Mouse (Mus musculus): ENCODE results near the gene Gm49321. TPM values are rescaled to one million over a fixed set of nuclear protein-coding genes. Genes with fewer than 3 reads are reported as not detected.

Gm49321 gene
- polyA plus RNA-seq, 1 experiment: not detected

- H3K79me3 ChIP-seq (ENCODE audit: low read depth): peaks cover 37% of the 10 kb centered on the region
- peak overlapping the region; percentile 12 for H3ac ChIP-seq (ENCODE audit: control insufficient read depth, insufficient read length, low read depth)
These were observed 30.3 kb upstream of the Gm49321 start for GRCm38 (mm10) chr12:73907079-73907672.

GRCm38 (mm10) chr12:73907673-73908150, 29.7 kb upstream of the Gm49321 start:
- H3K4me3 ChIP-seq (ENCODE audit: insufficient read depth, poor library complexity, severe bottlenecking): peak overlapping the region; percentile 78
- H3K27me3 ChIP-seq (ENCODE audit: control insufficient read depth, insufficient read depth, insufficient read length): no peaks in the 10 kb centered on the region
- H3K36me3 ChIP-seq (ENCODE audit: control insufficient read depth, insufficient read depth): no peaks in the 10 kb centered on the region
- peak overlapping the region; percentile 94 for H3ac ChIP-seq (ENCODE audit: control insufficient read depth, insufficient read length, low read depth)
- no peak for TF ChIP-seq MAX (IDR thresholded peaks at IDR 0.05)
- TF ChIP-seq MYOD1 (IDR thresholded peaks at IDR 0.05; ENCODE audit: control insufficient read depth, insufficient read length, low read depth): peak; percentile 2
- no peak for TF ChIP-seq CEBPB (IDR thresholded peaks at IDR 0.05; ENCODE audit: low read depth)
- peak; percentile 69 for TF ChIP-seq USF1 (IDR thresholded peaks at IDR 0.05; ENCODE audit: low read depth)
- TF ChIP-seq MYOG (IDR thresholded peaks at IDR 0.05; ENCODE audit: control insufficient read depth, extremely low read depth, insufficient read length): no peak
- peak; percentile 19 for TF ChIP-seq CTCF (IDR thresholded peaks at IDR 0.05; ENCODE audit: control insufficient read depth, insufficient read depth, insufficient read length)
- no peak for TF ChIP-seq FOSL1 (IDR thresholded peaks at IDR 0.05; ENCODE audit: insufficient read depth, low read length, poor library complexity, severe bottlenecking)
- peaks cover 45% of the 10 kb centered on the region for H3K79me2 ChIP-seq (ENCODE audit: control insufficient read depth, insufficient read depth)
- peaks cover 43% of the 10 kb centered on the region for H3K79me3 ChIP-seq (ENCODE audit: low read depth)

More at GRCm38 (mm10) chr12:73907079-73907672, 30.3 kb upstream of the Gm49321 start:
- Histone ChIP-seq H3K4me3 (ENCODE audit: insufficient read depth, poor library complexity, severe bottlenecking) (peak overlapping the region; percentile 2), H3K79me2 (ENCODE audit: control insufficient read depth, insufficient read depth) (peaks cover 39% of the 10 kb centered on the region), H3K27me3 (ENCODE audit: control insufficient read depth, insufficient read depth, insufficient read length) (no peaks in the 10 kb centered on the region), H3K36me3 (ENCODE audit: control insufficient read depth, insufficient read depth) (no peaks in the 10 kb centered on the region)
- no peak for TF ChIP-seq CEBPB (IDR thresholded peaks at IDR 0.05; ENCODE audit: low read depth)
- TF ChIP-seq USF1 (IDR thresholded peaks at IDR 0.05; ENCODE audit: low read depth): no peak
- no peak for TF ChIP-seq CTCF (IDR thresholded peaks at IDR 0.05; ENCODE audit: control insufficient read depth, insufficient read depth, insufficient read length)
- TF ChIP-seq MYOG (IDR thresholded peaks at IDR 0.05; ENCODE audit: control insufficient read depth, extremely low read depth, insufficient read length): no peak
- no peak for TF ChIP-seq MAX (IDR thresholded peaks at IDR 0.05)
- TF ChIP-seq FOSL1 (IDR thresholded peaks at IDR 0.05; ENCODE audit: insufficient read depth, low read length, poor library complexity, severe bottlenecking): no peak

GRCm38 (mm10) chr12:73908274-73909012, 29.0 kb upstream of the Gm49321 start:
- H3K27me3 ChIP-seq (ENCODE audit: control insufficient read depth, insufficient read depth, insufficient read length): no peaks in the 10 kb centered on the region
- peaks cover 50% of the 10 kb centered on the region for H3K79me3 ChIP-seq (ENCODE audit: low read depth)
- peak overlapping the region; percentile 78 for H3K4me3 ChIP-seq (ENCODE audit: insufficient read depth, poor library complexity, severe bottlenecking)
- H3K36me3 ChIP-seq (ENCODE audit: control insufficient read depth, insufficient read depth): no peaks in the 10 kb centered on the region
- H3K79me2 ChIP-seq (ENCODE audit: control insufficient read depth, insufficient read depth): peaks cover 52% of the 10 kb centered on the region
- peak overlapping the region; percentile 94 for H3ac ChIP-seq (ENCODE audit: control insufficient read depth, insufficient read length, low read depth)
- no peak for TF ChIP-seq CTCF (IDR thresholded peaks at IDR 0.05; ENCODE audit: control insufficient read depth, insufficient read depth, insufficient read length)
- TF ChIP-seq FOSL1 (IDR thresholded peaks at IDR 0.05; ENCODE audit: insufficient read depth, low read length, poor library complexity, severe bottlenecking): no peak
- TF ChIP-seq MYOG (IDR thresholded peaks at IDR 0.05; ENCODE audit: control insufficient read depth, extremely low read depth, insufficient read length): no peak
- TF ChIP-seq USF1 (IDR thresholded peaks at IDR 0.05; ENCODE audit: low read depth): no peak
- TF ChIP-seq MYOD1 (IDR thresholded peaks at IDR 0.05; ENCODE audit: control insufficient read depth, insufficient read length, low read depth): no peak
- TF ChIP-seq CEBPB (IDR thresholded peaks at IDR 0.05; ENCODE audit: low read depth): no peak
- no peak for TF ChIP-seq MAX (IDR thresholded peaks at IDR 0.05)

- no peak for TF ChIP-seq CTCF (IDR thresholded peaks at IDR 0.05; ENCODE audit: control insufficient read depth, insufficient read depth, insufficient read length)
- no peak for TF ChIP-seq MYOG (IDR thresholded peaks at IDR 0.05; ENCODE audit: control insufficient read depth, extremely low read depth, insufficient read length)
- no peak for TF ChIP-seq CEBPB (IDR thresholded peaks at IDR 0.05; ENCODE audit: low read depth)
- no peak for TF ChIP-seq MYOD1 (IDR thresholded peaks at IDR 0.05; ENCODE audit: control insufficient read depth, insufficient read length, low read depth)
- TF ChIP-seq USF1 (IDR thresholded peaks at IDR 0.05; ENCODE audit: low read depth): no peak
- TF ChIP-seq MAX (IDR thresholded peaks at IDR 0.05): no peak
- no peak for TF ChIP-seq FOSL1 (IDR thresholded peaks at IDR 0.05; ENCODE audit: insufficient read depth, low read length, poor library complexity, severe bottlenecking)
- peaks cover 55% of the 10 kb centered on the region for H3K79me3 ChIP-seq (ENCODE audit: low read depth)
- H3K4me3 ChIP-seq (ENCODE audit: insufficient read depth, poor library complexity, severe bottlenecking): peak overlapping the region; percentile 78
- no peaks in the 10 kb centered on the region for H3K27me3 ChIP-seq (ENCODE audit: control insufficient read depth, insufficient read depth, insufficient read length)
- H3ac ChIP-seq (ENCODE audit: control insufficient read depth, insufficient read length, low read depth): peak overlapping the region; percentile 3
- H3K36me3 ChIP-seq (ENCODE audit: control insufficient read depth, insufficient read depth): no peaks in the 10 kb centered on the region
- peaks cover 59% of the 10 kb centered on the region for H3K79me2 ChIP-seq (ENCODE audit: control insufficient read depth, insufficient read depth)
These were observed 28.4 kb upstream of the Gm49321 start for GRCm38 (mm10) chr12:73909013-73909575.

GRCm38 (mm10) chr12:73918479-73918878, 19.0 kb upstream of the Gm49321 start:
- peaks cover 86% of the 10 kb centered on the region for H3K79me3 ChIP-seq (ENCODE audit: low read depth)
- H3K27me3 ChIP-seq (ENCODE audit: control insufficient read depth, insufficient read depth, insufficient read length): no peaks in the 10 kb centered on the region

More at GRCm38 (mm10) chr12:73918479-73918878, 19.0 kb upstream of the Gm49321 start:
- Histone ChIP-seq H3K4me3 (ENCODE audit: insufficient read depth, poor library complexity, severe bottlenecking) (no peak overlapping the region), H3ac (ENCODE audit: control insufficient read depth, insufficient read length, low read depth) (no peak overlapping the region), H3K79me2 (ENCODE audit: control insufficient read depth, insufficient read depth) (peaks cover 100% of the 10 kb centered on the region), H3K36me3 (ENCODE audit: control insufficient read depth, insufficient read depth) (no peaks in the 10 kb centered on the region)
- no peak for TF ChIP-seq MYOD1 (IDR thresholded peaks at IDR 0.05; ENCODE audit: control insufficient read depth, insufficient read length, low read depth)
- no peak for TF ChIP-seq MYOG (IDR thresholded peaks at IDR 0.05; ENCODE audit: control insufficient read depth, extremely low read depth, insufficient read length)
- TF ChIP-seq USF1 (IDR thresholded peaks at IDR 0.05; ENCODE audit: low read depth): no peak
- TF ChIP-seq CEBPB (IDR thresholded peaks at IDR 0.05; ENCODE audit: low read depth): no peak
- no peak for TF ChIP-seq CTCF (IDR thresholded peaks at IDR 0.05; ENCODE audit: control insufficient read depth, insufficient read depth, insufficient read length)
- no peak for TF ChIP-seq MAX (IDR thresholded peaks at IDR 0.05)
- TF ChIP-seq FOSL1 (IDR thresholded peaks at IDR 0.05; ENCODE audit: insufficient read depth, low read length, poor library complexity, severe bottlenecking): no peak
